Mouse (Mus musculus): ENCODE measurements around the gene Plg. TPM values are rescaled to one million over a fixed set of nuclear protein-coding genes. Genes with fewer than 3 reads are reported as not detected.

The Plg gene
- total RNA-seq, 2 experiments from 2014 or later: not detected

DNA sequence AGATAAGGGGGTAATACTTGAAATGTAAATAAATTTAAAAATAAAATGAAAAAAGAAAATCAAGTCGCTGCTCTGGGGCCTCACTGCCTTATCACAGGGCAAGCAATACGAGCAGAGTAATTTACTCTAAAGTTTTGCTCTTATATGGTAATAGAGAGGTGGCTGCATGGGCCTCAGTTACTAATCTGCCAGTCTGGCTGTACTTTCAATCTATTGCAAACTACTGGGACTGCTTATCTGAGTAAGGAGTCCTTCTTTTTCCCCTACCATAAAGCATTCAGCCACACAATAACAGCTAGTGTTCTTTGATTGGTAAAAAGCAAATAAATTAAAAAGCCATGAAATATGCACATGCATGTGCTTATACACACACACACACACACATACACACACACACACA lies 3.2 kb downstream of the Plg start:
- DNase-seq (ENCODE audit: low spot score in 2 of 2): no peak
- intact Hi-C loops (cut with DNase I): no loop called here

DNA sequence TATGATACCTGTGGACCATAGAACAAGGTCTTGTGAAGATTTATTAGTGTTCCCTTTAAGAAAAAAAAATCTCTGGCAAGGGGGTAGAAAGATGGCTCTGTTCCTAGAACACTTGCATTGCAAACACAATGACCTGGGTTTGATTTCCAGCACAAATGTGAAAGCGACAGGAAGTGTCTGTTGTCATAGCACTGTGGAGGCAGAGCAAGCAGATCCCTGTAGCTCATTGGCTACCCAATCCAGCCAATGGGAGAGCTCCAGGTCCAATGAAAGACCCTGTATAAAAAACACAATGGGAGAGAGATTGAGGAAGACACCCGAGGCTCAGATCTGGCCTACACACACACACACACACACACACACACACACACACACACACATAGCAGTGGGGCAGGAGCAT lies 4.1 kb downstream of the Plg start:
- no peak for DNase-seq (ENCODE audit: low spot score in 2 of 2)
- intact Hi-C loops (cut with DNase I): no loop called here

DNA sequence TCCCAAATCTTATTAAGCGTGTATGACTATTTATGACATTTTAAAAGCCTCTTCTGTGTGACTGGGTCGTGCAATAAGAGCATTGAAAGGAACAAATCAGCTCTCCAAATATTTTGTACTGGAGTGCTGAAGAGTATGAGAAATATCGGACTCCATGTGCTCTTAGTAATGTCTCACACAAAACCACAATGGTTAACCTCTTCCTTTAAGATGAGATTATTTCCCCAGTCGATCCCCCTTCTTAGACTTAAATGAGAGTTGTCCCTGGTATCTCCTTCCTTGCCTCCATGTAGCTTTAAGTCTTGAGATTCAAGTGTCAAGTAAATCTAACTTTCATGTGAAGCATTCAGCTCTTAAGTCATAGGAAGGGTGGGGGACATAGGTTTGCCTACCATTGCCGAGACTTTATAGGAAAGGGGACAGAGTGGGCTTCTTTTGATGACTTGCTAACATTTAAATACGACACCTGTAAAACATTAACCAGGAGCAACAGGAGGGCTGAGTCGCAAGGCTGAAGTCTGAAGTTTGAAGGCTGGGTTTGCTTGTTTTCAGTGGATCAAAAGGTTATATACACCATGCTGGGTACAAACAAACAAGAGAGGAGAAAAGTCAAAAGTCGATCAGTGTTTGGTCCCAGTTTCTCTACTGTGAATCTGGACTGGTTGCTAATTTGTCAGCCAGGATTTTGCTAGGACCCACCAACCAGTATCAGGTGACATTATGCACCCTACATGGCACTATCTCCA lies 6.8 kb downstream of the Plg start:
- intact Hi-C loops (cut with DNase I): no loop called here
- no peak for DNase-seq (ENCODE audit: low spot score in 2 of 2)

DNA sequence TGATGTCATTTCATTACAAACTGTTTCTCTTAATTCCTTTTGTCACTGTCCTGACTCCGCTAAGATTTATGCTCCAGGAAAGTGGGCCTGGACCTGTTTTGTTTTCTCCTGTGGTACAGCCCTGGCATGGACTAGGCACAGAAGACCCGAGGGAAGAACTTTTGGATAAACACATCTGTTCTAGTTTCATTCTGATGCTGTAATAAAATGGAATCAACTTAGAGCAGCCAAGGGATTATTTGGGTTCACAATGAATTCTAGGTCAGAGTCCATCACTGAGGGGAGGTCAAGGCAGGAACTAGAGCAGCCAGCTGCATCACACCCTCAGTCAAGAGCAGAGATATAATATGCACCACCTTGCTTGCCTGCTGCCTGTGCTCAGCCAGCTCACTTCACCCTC lies 9.4 kb downstream of the Plg start:
- intact Hi-C loops (cut with DNase I): no loop called here
- no peak for DNase-seq (ENCODE audit: low spot score in 2 of 2)

DNA sequence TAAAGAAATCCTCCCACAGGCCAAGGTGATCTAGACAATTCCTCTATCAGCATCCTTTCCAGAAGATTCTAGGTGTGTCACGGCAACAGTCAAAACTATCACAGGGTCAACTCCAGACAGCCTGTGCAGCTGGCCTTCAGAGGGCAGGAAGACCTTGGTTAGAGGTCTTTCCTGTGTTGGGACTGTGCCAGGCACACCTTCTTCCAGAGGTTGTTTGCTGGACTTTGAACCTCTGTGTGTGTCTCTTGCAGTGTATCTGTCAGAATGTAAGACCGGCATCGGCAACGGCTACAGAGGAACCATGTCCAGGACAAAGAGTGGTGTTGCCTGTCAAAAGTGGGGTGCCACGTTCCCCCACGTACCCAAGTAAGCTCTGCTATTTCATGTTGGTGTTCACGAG lies 9.8 kb downstream of the Plg start:
- DNase-seq (ENCODE audit: low spot score in 2 of 2): no peak
- intact Hi-C loops (cut with DNase I): no loop called here

DNA sequence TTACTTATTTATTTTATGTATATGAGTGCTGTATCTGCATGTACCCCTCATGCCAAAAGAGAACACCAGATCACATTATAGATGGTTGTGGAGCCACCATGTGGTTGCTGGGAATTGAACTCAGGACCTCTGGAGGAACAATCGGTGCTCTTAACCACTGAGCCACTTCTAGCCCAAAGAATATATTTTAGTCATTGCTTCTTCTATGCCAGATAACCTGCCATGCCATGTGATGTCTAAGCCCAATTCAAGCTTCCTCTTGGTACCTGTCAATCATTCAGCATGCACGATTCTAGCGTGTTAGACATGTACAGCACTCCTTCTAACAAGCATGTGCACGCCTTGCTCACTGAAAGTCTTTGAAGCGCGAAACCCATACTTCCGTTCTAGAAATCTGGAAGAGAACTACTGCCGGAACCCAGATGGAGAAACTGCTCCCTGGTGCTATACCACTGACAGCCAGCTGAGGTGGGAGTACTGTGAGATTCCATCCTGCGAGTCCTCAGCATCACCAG lies 17.8 kb downstream of the Plg start:
- intact Hi-C loops (cut with DNase I): no loop called here
- no peak for DNase-seq (ENCODE audit: low spot score in 2 of 2)

DNA sequence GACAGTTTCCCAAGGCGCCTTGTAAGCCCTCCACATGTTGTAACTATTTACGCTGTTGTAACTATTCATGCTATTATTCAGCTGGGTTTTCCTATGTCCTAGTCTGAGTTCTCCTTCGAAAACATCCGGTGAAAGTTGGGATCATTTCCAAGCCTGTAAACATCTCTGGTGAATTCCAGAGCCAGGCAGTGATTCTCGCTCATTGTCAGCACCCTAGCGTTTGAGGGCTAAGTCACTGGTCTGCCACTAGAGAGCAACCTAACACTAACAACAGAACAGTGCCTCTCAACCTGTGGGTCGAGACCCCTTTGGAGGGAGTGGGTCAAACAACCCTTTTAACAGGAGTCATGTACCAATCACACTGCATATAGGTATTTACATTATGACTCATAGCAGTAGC lies 25.0 kb downstream of the Plg start:
- no peak for DNase-seq (ENCODE audit: low spot score in 2 of 2)
- intact Hi-C loops (cut with DNase I): no loop called here

DNA sequence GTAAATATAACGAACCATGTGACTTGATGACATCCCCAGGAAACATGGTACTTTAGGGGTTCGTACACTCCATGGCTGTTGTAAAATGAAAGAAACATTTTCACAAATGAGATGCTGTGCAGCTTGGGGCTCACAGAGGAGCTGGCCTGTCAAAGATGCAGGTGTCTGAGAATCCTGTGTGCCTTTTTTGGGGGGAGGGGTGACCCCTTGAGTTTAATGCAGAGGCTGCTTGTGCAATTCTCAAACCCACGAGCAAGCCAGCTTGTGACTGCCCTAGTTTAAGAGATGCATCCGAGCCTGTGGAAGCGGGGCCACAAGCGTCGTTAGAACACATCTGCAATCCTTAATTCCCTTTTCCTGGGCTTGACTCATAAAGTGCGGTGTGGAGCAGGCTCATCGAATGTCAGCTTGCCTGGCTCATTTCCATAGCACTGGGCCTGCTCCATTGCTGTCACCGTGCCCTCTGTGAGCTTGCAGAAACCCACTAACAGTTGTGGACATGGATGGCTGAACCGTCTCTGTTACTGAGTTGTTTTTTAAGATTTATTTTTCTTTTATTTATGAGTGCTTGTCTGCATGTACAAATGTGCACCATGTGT lies 31.0 kb downstream of the Plg start:
- no peak for DNase-seq (ENCODE audit: low spot score in 2 of 2)
- intact Hi-C loops (cut with DNase I): no loop called here

DNA sequence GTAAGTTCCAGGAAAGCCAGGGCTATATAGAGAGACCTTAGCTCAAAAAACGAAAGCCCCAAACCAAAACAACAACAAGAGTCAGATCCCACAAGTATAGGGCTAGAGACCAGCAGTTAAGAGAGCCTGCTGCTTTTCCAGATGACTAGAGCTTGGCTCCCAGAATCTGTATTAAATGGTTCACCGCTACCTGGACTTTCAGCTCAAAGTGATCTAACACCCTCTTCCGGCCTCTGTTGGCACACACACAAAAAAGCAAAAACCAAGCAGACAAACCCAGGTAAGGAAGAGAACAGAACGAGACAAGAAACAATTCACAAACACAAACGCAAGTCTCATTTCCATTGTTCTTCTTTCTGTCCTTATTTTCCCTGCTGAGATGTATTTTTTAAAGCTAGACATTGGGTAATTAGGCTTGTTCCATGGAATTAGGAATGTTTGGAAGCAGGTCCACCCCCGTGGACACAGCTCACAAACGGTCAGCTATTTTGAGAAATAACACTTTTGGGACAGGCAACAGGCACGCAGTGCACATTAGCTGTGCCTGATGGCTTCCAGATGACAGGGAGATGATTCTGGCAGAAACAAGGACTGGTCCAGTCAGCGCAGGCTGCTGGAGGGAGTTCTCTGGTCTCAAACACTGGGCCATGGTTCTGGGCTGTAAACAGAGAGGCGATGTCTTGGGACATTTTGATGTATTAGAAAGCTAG lies 33.9 kb downstream of the Plg start:
- DNase-seq (ENCODE audit: low spot score in 2 of 2): no peak
- intact Hi-C loops (cut with DNase I): loop anchor here (5.0 to 10.0 kb wide), 3 partner anchors 120 to 582 kb away; partner anchors contain the start of genes Mas1 and Wtap

DNA sequence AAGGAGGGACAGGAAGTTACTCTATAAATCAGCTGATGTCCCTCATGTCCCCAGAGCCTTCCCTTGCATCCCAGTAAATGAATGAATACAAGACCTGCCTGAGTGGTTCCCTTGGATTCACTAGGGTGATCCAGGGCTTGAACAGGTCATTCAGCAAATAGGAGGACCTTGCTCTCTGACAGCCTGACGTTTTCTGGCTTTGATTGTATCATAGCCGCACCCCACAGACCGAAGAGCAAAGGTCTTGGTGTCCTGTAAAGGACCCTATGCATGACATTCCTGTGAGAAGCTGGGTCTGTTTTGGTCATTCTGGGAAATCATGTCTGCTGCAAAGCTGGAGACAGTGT lies 34.5 kb downstream of the Plg start:
- intact Hi-C loops (cut with DNase I): loop anchor here (5.0 to 10.0 kb wide), 3 partner anchors 119 to 582 kb away; partner anchors contain the start of genes Mas1 and Wtap
- DNase-seq (ENCODE audit: low spot score in 2 of 2): no peak

DNA sequence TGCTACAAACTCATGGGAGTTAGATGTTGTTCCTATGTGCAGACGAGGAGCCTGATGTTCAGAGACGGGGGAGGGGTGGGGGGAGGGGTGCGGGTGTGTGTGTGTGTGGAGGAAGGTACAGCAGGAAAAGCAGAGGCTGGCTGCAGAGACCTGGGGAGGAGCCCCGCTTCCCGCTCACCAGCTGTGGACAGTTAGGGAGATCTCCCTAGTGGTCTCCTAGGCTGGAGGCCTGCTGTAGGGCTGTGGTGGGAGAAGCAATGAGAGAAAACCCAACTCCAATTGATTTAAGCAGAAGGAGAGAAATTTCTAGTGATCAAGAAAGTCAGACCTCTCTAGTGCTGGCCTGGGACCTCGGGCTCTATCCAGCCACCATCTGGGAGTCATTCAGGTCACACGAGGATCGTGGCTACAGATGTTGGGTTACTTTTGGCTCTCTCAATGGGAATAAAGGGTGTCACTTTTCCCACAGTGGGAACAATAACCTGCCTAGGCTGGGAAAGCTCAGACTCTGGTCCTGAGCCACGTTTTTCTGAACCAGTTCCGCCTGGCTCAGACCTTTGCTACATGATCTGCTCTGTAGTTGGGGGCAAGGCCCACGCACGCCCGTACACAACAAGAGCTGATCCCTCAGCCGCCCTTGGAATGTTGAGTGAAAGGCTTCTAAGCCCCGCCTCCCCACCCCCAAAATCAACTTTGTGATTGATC lies 36.8 kb downstream of the Plg start:
- intact Hi-C loops (cut with DNase I): loop anchor here (10.0 kb wide), 2 partner anchors 450 to 580 kb away; partner anchors contain the start of genes Mas1 and Wtap
- DNase-seq (ENCODE audit: low spot score in 2 of 2): no peak

DNA sequence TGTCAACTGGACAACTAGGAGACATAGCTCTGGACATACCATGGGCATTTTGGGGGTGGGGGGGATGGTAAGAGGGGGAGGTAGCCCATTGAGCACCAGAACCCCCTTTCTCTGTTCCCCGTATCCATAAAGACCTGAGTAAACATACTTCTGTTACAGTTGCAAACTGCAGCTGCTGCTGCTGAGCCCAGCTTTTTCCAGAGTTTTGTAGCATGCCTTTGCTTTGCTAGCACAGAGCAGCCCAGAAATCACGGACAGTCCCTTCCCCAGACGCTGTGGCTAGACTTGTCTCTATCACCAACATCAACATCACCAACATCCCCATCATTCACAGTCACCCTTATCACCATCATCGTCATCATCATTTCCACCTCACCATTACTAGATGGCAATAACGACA lies 37.3 kb downstream of the Plg start:
- DNase-seq (ENCODE audit: low spot score in 2 of 2): no peak
- intact Hi-C loops (cut with DNase I): loop anchor here (1.0 to 10.0 kb wide), 4 partner anchors 245 to 579 kb away; partner anchors contain the start of genes Mas1 and Wtap

DNA sequence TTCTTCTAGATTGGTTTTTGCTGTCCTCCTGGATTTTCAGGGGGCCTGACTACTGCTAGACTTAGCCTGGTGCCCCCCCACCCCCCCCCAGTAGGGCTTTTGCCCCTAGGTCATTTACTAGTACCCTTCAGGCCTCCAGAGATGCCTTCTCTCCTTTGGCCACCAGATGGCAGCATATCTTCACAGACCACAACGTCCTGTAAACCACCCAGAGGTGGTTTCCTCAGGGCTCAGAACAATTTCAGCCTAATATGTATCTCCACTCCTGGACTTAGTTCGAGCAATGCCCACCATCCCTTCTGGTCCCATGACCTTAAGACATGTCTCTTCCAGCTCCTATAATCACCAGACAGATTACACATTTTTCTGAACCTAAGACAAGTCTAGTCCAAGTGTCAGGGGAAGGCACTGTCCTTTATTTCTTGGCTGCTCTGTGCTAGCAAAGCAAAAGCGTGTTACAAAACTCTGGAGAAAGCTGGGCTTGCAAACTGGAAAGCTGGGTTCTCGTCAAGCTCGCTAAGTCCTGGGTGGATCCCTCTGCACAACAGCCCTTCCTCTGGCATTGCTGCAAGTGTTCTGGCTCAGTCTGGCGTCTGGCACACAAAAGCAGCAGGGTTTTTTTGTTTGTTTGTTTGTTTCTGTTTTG lies 38.0 kb downstream of the Plg start:
- intact Hi-C loops (cut with DNase I): loop anchor here (1.0 to 10.0 kb wide), 4 partner anchors 244 to 578 kb away; partner anchors contain the start of genes Mas1 and Wtap
- peak; percentile 73 to 89 for DNase-seq (ENCODE audit: low spot score in 2 of 2)

DNA sequence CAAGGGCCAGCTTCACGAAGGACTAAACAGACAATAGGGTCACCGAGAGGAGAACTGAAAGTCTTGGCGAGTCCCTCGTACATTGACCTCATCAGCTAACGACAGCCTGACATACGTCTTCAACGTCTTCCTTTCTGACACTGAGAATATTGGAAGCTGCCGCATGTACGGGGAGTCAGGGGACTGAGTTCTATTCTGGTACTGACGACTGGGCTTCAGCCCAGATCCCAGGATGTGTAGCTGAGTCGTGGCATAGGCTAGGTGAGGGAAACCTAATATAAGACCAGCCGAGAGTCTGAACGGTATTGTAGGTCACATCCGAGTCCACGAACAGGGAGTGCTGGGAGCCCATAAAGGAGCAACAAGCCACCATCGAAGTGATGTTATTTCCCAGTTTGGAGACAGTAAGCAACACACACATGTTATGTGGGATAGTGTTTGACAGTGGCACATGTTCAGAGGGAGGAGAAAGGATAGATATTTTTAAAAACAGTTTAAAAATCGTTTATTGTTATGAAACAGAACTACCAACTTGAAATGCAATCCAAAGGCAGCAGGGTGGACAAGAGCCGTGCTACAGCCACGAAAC lies 41.2 kb downstream of the Plg start:
- DNase-seq (ENCODE audit: low spot score in 2 of 2): no peak
- intact Hi-C loops (cut with DNase I): loop anchor here (10.0 kb wide), 2 partner anchors 445 to 575 kb away; partner anchors contain the start of genes Mas1 and Wtap

DNA sequence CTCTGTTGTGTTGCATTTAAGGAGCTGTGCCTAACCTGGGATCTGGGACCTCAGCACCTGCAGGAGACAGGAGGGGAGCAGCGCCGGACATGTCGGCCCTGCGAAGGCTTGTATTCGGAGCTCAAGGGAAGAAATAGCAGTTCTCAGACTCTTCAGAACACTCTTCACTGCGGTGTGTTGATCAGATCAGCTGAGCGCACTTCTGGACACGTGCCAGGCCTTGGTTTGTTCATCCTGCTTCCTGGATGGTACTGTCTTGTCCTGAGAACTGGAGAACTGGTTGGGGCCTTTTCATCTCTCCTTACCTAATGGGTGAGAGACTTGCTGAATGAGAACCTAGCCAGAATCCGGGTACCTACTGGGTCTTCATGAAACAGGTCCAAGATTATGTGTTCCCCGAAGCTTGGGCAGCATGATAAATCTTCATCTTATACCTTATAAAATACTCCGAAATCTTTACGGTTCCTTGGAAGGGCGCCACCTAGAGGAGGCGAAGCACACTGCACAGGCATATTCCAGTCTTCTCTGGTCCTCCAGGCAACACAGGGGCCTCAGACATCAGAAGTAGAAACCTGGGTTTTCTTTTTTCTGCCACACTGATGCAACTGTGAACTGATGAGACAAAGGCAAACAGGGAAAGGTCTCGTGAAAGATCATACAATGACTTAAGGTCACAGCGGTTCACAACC lies 42.6 kb downstream of the Plg start:
- DNase-seq (ENCODE audit: low spot score in 2 of 2): peak; percentile 38 to 72
- intact Hi-C loops (cut with DNase I): no loop called here

DNA sequence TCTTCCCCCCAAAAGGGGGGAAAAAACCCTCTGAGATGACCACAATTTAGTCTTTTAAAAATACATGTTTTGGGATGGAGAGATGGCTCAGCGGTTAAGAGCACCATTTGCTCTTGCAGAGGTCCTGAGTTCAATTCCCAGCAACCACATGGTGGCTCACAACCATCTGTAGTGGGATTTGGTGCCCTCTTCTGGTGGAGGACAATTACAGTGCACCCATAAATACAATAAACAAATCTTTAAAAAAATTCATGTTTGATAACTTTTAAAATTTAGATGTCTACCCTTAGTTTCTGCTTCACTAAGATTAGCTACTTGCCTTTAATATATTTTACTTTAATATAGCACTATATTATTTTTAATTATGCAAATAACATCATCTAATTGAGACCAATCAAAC lies 43.7 kb downstream of the Plg start:
- DNase-seq (ENCODE audit: low spot score in 2 of 2): no peak
- intact Hi-C loops (cut with DNase I): no loop called here

DNA sequence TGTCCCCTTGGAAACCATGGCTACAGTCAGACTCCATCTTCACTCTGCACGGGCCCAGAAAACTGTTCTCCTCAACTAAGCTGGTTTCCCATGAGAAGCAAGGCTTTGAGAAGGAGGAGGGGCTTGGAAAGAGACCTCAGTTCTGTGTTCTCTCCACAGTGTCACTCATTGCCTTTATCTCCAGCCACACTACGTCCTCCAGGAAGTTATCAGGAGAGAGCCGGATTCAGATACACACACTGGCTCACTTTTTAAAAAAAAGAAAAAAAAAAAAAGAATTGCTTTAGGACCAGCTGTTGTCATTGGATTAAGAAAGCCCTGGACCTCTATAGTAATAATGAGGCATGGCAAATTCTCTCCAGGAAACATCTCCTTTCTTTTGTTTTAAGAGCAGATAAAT lies 48.7 kb downstream of the Plg start:
- DNase-seq (ENCODE audit: low spot score in 2 of 2): no peak
- intact Hi-C loops (cut with DNase I): no loop called here

DNA sequence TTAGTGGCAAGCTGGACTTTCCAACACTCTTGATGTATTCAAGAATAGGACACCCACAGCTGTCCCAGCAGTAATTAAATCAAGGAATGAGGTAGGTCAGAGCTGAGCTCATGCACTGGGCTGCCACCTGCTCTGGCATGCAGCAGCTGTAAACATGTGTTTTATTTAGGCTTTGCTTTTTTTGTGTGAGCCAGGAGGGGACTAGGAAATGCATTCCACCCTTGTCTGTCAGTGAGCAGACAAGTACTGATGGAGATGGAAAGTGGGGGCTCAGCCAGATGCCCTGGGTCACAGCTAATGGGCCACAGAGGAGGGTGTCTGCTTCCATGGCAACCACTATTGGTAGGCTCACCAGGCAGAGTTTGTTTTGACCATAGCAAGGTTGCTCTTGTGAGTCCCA lies 50.0 kb downstream of the Plg start:
- intact Hi-C loops (cut with DNase I): no loop called here
- no peak for DNase-seq (ENCODE audit: low spot score in 2 of 2)

All from left cerebral cortex, postnatal 14 days (tissue).